Mouse (Mus musculus) heart, postnatal 0 days (tissue): ENCODE results near the gene Usp5. TPM values are rescaled to one million over a fixed set of nuclear protein-coding genes. Genes with fewer than 3 reads are reported as not detected.
A peak's percentile ranks its signal among the peaks of the same experiment; 100 is the strongest.

Experiments used
- ATAC-seq: fragments of 200-750 bp; cut with Nextera tagmentation; 2 replicates; pipeline ENCODE4 v1.8.0; 2017; ENCODE audit warnings: low read depth, moderate number of reproducible peaks, moderate library complexity; ENCODE audit not compliant: insufficient read depth
- DNase-seq: peaks from one replicate; pipeline ENCODE4 v3.0.0-alpha.2; 2016; ENCODE audit warnings: low spot score
- H3K27ac ChIP-seq: fragments of 300-500 bp; sonication (generic); 2 replicates; pipeline ENCODE4 v1.5.1; 2014; ENCODE audit warnings: low read depth, mild to moderate bottlenecking
- H3K27me3 ChIP-seq: fragments of 300-500 bp; sonication (generic); 2 replicates; pipeline ENCODE4 v1.6.1; 2014; ENCODE audit warnings: low read length, mixed read lengths; ENCODE audit not compliant: control insufficient read depth, insufficient read depth
- H3K36me3 ChIP-seq: fragments of 300-500 bp; sonication (generic); replicated peaks from 2 replicates; pipeline ENCODE4 v1.6.1; 2014; ENCODE audit warnings: low read length, mixed read lengths; ENCODE audit not compliant: control insufficient read depth, insufficient read depth
- H3K4me1 ChIP-seq: fragments of 300-500 bp; sonication (generic); 2 replicates; pipeline ENCODE4 v1.6.1; 2014; ENCODE audit warnings: antibody characterized with exemption; ENCODE audit not compliant: control insufficient read depth, insufficient read depth
- H3K4me2 ChIP-seq: fragments of 300-500 bp; sonication (generic); 2 replicates; pipeline ENCODE4 v1.6.1; 2014; ENCODE audit warnings: low read depth, mild to moderate bottlenecking, low read length, moderate library complexity
- H3K4me3 ChIP-seq: fragments of 300-500 bp; sonication (generic); 2 replicates; pipeline ENCODE4 v1.5.1; 2014; ENCODE audit warnings: low read depth, low read length
- H3K9ac ChIP-seq: fragments of 300-500 bp; sonication (generic); replicated peaks from 2 replicates; pipeline ENCODE4 v1.6.1; 2014; ENCODE audit warnings: low read depth, low read length, mixed read lengths
- H3K9me3 ChIP-seq: fragments of 300-500 bp; sonication (generic); replicated peaks from 2 replicates; pipeline ENCODE4 v1.6.1; 2016; ENCODE audit warnings: low read length; ENCODE audit not compliant: control insufficient read depth
- CTCF ChIP-seq: IDR thresholded peaks from 2 replicates; pipeline ENCODE4 v1.5.1; 2016; ENCODE audit warnings: antibody characterized with exemption, control low read depth, low read depth
- EP300 ChIP-seq: IDR thresholded peaks from 2 replicates; pipeline ENCODE4 v1.6.1; 2016; ENCODE audit warnings: antibody characterized with exemption, low read depth
- WGBS: fragments of 180-500 bp; shearing (Covaris S2); extraction: QIAGEN DNeasy Blood & Tissue Kit; methylation state at CpG from one replicate; pipeline ENCODE4 v1.1.7; 2014; 5-methylcytosine and 5-hydroxymethylcytosine counted together
- polyA plus RNA-seq: library from polyadenylated mRNA; unstranded; fragments of >200 nt; fragmentation: Nextera tagmentation; extraction: Ambion mirVana; gene quantifications from 2 replicates; pipeline ENCODE4 v1.2.1, GENCODE M21; 2015
- total RNA-seq: library from RNA; depleted of rRNA; stranded (reverse); fragments of >200 nt; gene quantifications from 2 replicates; pipeline ENCODE4 v1.2.3, GENCODE M21; 2014; ENCODE audit warnings: low replicate concordance; rRNA removed

The Usp5 gene
- total and polyA plus RNA-seq, 2 experiments from 2014 or later, result 73.5 to 92.2 TPM

- Histone ChIP-seq H3K4me1 (peaks cover 7% of the 10 kb centered on the region; the same call in 1 of the 2 replicates), H3K4me3 (no peak overlapping the region), H3K9ac (no peak overlapping the region), H3K9me3 (no peaks in the 10 kb centered on the region), H3K36me3 (no peaks in the 10 kb centered on the region), H3K4me2 (no peak overlapping the region), H3K27ac (no peak overlapping the region), H3K27me3 (0 out of 2 replicates have a peak, but pooled peaks cover 7% of the 10 kb centered on the region)
- ATAC-seq (no peak), DNase-seq (peak; percentile 4)
- 71% methylated on average over 4 of the region's 4 CpGs for WGBS
- TF ChIP-seq EP300, result no peak
- TF ChIP-seq CTCF, result no peak
Observed at GRCm38 (mm10) chr6:124767536-124767919, 61.8 kb downstream of the Usp5 start.

DNA sequence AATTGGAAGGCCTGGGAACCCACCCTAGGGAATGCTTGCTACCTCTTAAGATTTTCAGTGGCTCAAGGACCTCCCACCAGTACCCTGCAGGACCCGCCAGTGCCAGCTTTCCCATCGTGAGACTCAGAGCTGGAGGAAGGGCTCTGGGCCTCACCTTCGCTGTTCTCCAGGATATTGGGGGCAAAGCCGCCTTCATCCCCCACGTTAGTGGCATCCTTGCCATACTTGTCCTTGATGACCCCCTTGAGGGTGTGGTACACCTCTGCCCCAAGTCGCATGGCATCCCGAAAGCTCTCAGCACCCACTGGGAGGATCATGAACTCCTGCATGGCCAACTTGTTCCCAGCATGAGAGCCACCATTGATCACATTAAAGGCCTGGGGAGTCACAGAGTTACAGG is 63.3 kb downstream of the Usp5 start:
- DNase-seq (no peak), ATAC-seq (no peak)
- Histone ChIP-seq H3K4me2 (no peak overlapping the region), H3K27ac (no peak overlapping the region), H3K27me3 (0 out of 2 replicates have a peak, but pooled peaks cover 7% of the 10 kb centered on the region), H3K4me1 (peaks cover 7% of the 10 kb centered on the region; the same call in 1 of the 2 replicates), H3K4me3 (no peak overlapping the region), H3K9me3 (no peaks in the 10 kb centered on the region), H3K9ac (no peak overlapping the region), H3K36me3 (no peaks in the 10 kb centered on the region)
- TF ChIP-seq CTCF, result no peak
- TF ChIP-seq EP300, result no peak
- WGBS, result 81% methylated on average over 7 of the region's 7 CpGs

Other genes with a start within 250 kb of the Usp5 start
- not detected in 2 replicates for gene C1s2, start 193.4 kb downstream of the Usp5 start, total RNA-seq
- 0.08 TPM in 1 of 2 replicates, not detected in the other for gene C1s2, start 193.4 kb downstream of the Usp5 start, polyA plus RNA-seq
- gene Lpcat3, start 166.5 kb downstream of the Usp5 start, total RNA-seq, result 49.3 and 50.5 TPM in 2 replicates
- 61.1 and 62.7 TPM in 2 replicates for gene Lpcat3, start 166.5 kb downstream of the Usp5 start, polyA plus RNA-seq
- 94.9 and 106 TPM in 2 replicates for gene Emg1, start 117.3 kb downstream of the Usp5 start, total RNA-seq
- gene Emg1, start 117.3 kb downstream of the Usp5 start, polyA plus RNA-seq, result 85.6 and 97.0 TPM in 2 replicates
- 407 and 409 TPM in 2 replicates for gene Phb2, start 117.1 kb downstream of the Usp5 start, total RNA-seq
- 423 and 432 TPM in 2 replicates for gene Phb2, start 117.1 kb downstream of the Usp5 start, polyA plus RNA-seq
- 2.4 and 6.3 TPM in 2 replicates for gene Ptpn6, start 90.8 kb downstream of the Usp5 start, total RNA-seq
- gene Ptpn6, start 90.8 kb downstream of the Usp5 start, polyA plus RNA-seq, result 4.3 and 4.5 TPM in 2 replicates
- gene Grcc10, start 88.1 kb downstream of the Usp5 start, total RNA-seq, result 119 and 153 TPM in 2 replicates
- 492 and 535 TPM in 2 replicates for gene Grcc10, start 88.1 kb downstream of the Usp5 start, polyA plus RNA-seq
- not detected in 2 replicates for gene Gm45234, start 73.5 kb downstream of the Usp5 start, total RNA-seq
- gene Gm45234, start 73.5 kb downstream of the Usp5 start, polyA plus RNA-seq, result not detected in 2 replicates
- gene Atn1, start 73.0 kb downstream of the Usp5 start, total RNA-seq, result 7.8 and 8.5 TPM in 2 replicates
- 5.4 and 6.0 TPM in 2 replicates for gene Atn1, start 73.0 kb downstream of the Usp5 start, polyA plus RNA-seq
- gene Eno2, start 59.8 kb downstream of the Usp5 start, total RNA-seq, result 1.7 and 4.1 TPM in 2 replicates
- 1.3 and 1.5 TPM in 2 replicates for gene Eno2, start 59.8 kb downstream of the Usp5 start, polyA plus RNA-seq
- not detected in 2 replicates for gene Lrrc23, start 49.8 kb downstream of the Usp5 start, total RNA-seq
- 0.95 TPM in 1 of 2 replicates, not detected in the other for gene Lrrc23, start 49.8 kb downstream of the Usp5 start, polyA plus RNA-seq
- gene Spsb2, start 20.8 kb downstream of the Usp5 start, total RNA-seq, result 5.9 and 17.6 TPM in 2 replicates
- gene Spsb2, start 20.8 kb downstream of the Usp5 start, polyA plus RNA-seq, result 7.0 and 7.7 TPM in 2 replicates
- gene Tpi1, start 15.2 kb downstream of the Usp5 start, total RNA-seq, result 1,544 and 1,648 TPM in 2 replicates
- 1,138 and 1,142 TPM in 2 replicates for gene Tpi1, start 15.2 kb downstream of the Usp5 start, polyA plus RNA-seq
- gene Cdca3, start 63 bp upstream of the Usp5 start, total RNA-seq, result 95.9 and 127 TPM in 2 replicates
- gene Cdca3, start 63 bp upstream of the Usp5 start, polyA plus RNA-seq, result 51.6 and 52.9 TPM in 2 replicates
- gene Gnb3, start 10.8 kb upstream of the Usp5 start, total RNA-seq, result 0.50 and 4.2 TPM in 2 replicates
- gene Gnb3, start 10.8 kb upstream of the Usp5 start, polyA plus RNA-seq, result 2.8 and 3.3 TPM in 2 replicates
- 38.5 and 41.1 TPM in 2 replicates for gene P3h3, start 28.3 kb upstream of the Usp5 start, total RNA-seq
- 7.2 and 7.6 TPM in 2 replicates for gene P3h3, start 28.3 kb upstream of the Usp5 start, polyA plus RNA-seq
- 2.9 and 9.7 TPM in 2 replicates for gene Gpr162, start 34.5 kb upstream of the Usp5 start, total RNA-seq
- 1.2 and 1.5 TPM in 2 replicates for gene Gpr162, start 34.5 kb upstream of the Usp5 start, polyA plus RNA-seq
- 4.5 TPM in 1 of 2 replicates, not detected in the other for gene Cd4, start 58.7 kb upstream of the Usp5 start, total RNA-seq
- gene Cd4, start 58.7 kb upstream of the Usp5 start, polyA plus RNA-seq, result 0.04 and 0.10 TPM in 2 replicates
- gene Lag3, start 82.2 kb upstream of the Usp5 start, total RNA-seq, result 0.11 and 0.27 TPM in 2 replicates
- 0.82 and 0.85 TPM in 2 replicates for gene Lag3, start 82.2 kb upstream of the Usp5 start, polyA plus RNA-seq
- gene Ptms, start 90.6 kb upstream of the Usp5 start, total RNA-seq, result 323 and 565 TPM in 2 replicates
- gene Ptms, start 90.6 kb upstream of the Usp5 start, polyA plus RNA-seq, result 221 and 246 TPM in 2 replicates
- gene Mlf2, start 101.9 kb upstream of the Usp5 start, total RNA-seq, result 333 and 532 TPM in 2 replicates
- gene Mlf2, start 101.9 kb upstream of the Usp5 start, polyA plus RNA-seq, result 296 and 298 TPM in 2 replicates
- gene Cops7a, start 136.1 kb upstream of the Usp5 start, total RNA-seq, result 203 and 241 TPM in 2 replicates
- 130 and 134 TPM in 2 replicates for gene Cops7a, start 136.1 kb upstream of the Usp5 start, polyA plus RNA-seq
- gene Pianp, start 167.2 kb upstream of the Usp5 start, total RNA-seq, result not detected in 2 replicates
- 0.37 TPM in 2 replicates for gene Pianp, start 167.2 kb upstream of the Usp5 start, polyA plus RNA-seq
- 18.4 and 20.4 TPM in 2 replicates for gene Zfp384, start 179.7 kb upstream of the Usp5 start, total RNA-seq
- gene Zfp384, start 179.7 kb upstream of the Usp5 start, polyA plus RNA-seq, result 5.4 and 5.5 TPM in 2 replicates
- 41.9 and 48.7 TPM in 2 replicates for gene Ing4, start 210.3 kb upstream of the Usp5 start, total RNA-seq
- gene Ing4, start 210.3 kb upstream of the Usp5 start, polyA plus RNA-seq, result 54.1 and 59.1 TPM in 2 replicates
- 2.6 and 6.0 TPM in 2 replicates for gene Acrbp, start 220.2 kb upstream of the Usp5 start, total RNA-seq
- gene Acrbp, start 220.2 kb upstream of the Usp5 start, polyA plus RNA-seq, result 2.2 and 2.7 TPM in 2 replicates
- gene Lpar5, start 238.4 kb upstream of the Usp5 start, total RNA-seq, result not detected in 2 replicates
- gene Lpar5, start 238.4 kb upstream of the Usp5 start, polyA plus RNA-seq, result 0.12 TPM in 1 of 2 replicates, not detected in the other